Mouse (Mus musculus): ENCODE results near the gene Jmjd8.

DNA sequence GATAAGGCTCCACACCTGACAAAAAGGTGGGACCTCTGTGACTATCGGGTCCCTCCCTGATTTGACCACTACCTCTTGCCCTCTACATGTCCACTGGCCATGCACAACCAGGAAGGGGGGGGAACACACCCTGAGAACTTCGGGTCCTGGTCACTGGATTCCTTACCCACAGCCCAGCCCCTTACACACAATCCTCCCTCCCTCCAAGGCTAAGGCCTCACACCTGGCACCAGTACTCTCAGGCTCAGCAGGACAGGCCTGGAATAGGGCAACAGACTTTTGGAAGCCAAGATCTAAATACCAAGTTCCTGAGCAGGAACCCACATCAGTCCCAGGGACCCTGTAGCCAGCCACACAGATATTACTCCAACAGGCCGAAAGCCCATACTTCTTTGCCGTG is 10.2 kb downstream of the Jmjd8 start:
- TF ChIP-seq CTCF (IDR thresholded peaks at IDR 0.05; ENCODE audit: control insufficient read depth, insufficient read depth, low read length), result no peak
- TF ChIP-seq POLR2A (IDR thresholded peaks at IDR 0.05; ENCODE audit: borderline replicate concordance, control insufficient read depth, low read depth, low read length), result no peak
